Mouse (Mus musculus) right cerebral cortex, postnatal 4 days (tissue): ENCODE data around the gene Camsap2.

Source experiments
- DNase-seq: peaks from one replicate; pipeline ENCODE4 v3.0.0-alpha.2; 2022

The Camsap2 gene

GRCm38 (mm10) chr1:136345454-136346372 lies at the start of gene Camsap2:
Gene Camsap2 (minus strand): TSS chr1:136346104.
- peak; percentile 96 for DNase-seq

- DNase-seq, result no peak
Measured at GRCm38 (mm10) chr1:136395073-136395472, 49.2 kb upstream of the Camsap2 start.

- no peak for DNase-seq
Measured at GRCm38 (mm10) chr1:136394506-136394905, 48.6 kb upstream of the Camsap2 start.

- DNase-seq, result no peak
Measured at GRCm38 (mm10) chr1:136386914-136387313, 41.0 kb upstream of the Camsap2 start.

GRCm38 (mm10) chr1:136381583-136381982 lies 35.7 kb upstream of the Camsap2 start:
- peak; percentile 11 for DNase-seq

- DNase-seq, result no peak
Measured at GRCm38 (mm10) chr1:136381169-136381568, 35.3 kb upstream of the Camsap2 start.

- DNase-seq, result no peak
Measured at GRCm38 (mm10) chr1:136380606-136381005, 34.7 kb upstream of the Camsap2 start.

- no peak for DNase-seq
Measured at GRCm38 (mm10) chr1:136380161-136380560, 34.3 kb upstream of the Camsap2 start.

- DNase-seq, result no peak
Measured at GRCm38 (mm10) chr1:136379261-136379660, 33.4 kb upstream of the Camsap2 start.

- DNase-seq, result no peak
Measured at GRCm38 (mm10) chr1:136365986-136366385, 20.1 kb upstream of the Camsap2 start.

GRCm38 (mm10) chr1:136364711-136365110 lies 18.8 kb upstream of the Camsap2 start:
- DNase-seq, result peak; percentile 86

GRCm38 (mm10) chr1:136363035-136363434 lies 17.1 kb upstream of the Camsap2 start:
- no peak for DNase-seq

GRCm38 (mm10) chr1:136362567-136362966 lies 16.7 kb upstream of the Camsap2 start:
- DNase-seq, result peak; percentile 6

- DNase-seq, result no peak
Measured at GRCm38 (mm10) chr1:136361373-136361772, 15.5 kb upstream of the Camsap2 start.

GRCm38 (mm10) chr1:136360909-136361308 lies 15.0 kb upstream of the Camsap2 start:
- DNase-seq, result no peak

GRCm38 (mm10) chr1:136358841-136359360 lies 13.0 kb upstream of the Camsap2 start:
- DNase-seq, result no peak

- no peak for DNase-seq
Measured at GRCm38 (mm10) chr1:136355651-136356050, 9.7 kb upstream of the Camsap2 start.

GRCm38 (mm10) chr1:136350699-136351200 lies 4.8 kb upstream of the Camsap2 start:
- no peak for DNase-seq

- DNase-seq, result no peak
Measured at GRCm38 (mm10) chr1:136348137-136348536, 2.2 kb upstream of the Camsap2 start.

GRCm38 (mm10) chr1:136347140-136347539 lies 1.2 kb upstream of the Camsap2 start:
- no peak for DNase-seq

GRCm38 (mm10) chr1:136346373-136347035 lies 600 bp upstream of the Camsap2 start:
- DNase-seq, result no peak

GRCm38 (mm10) chr1:136344768-136345453 lies 993 bp downstream of the Camsap2 start:
- peak; percentile 47 for DNase-seq

GRCm38 (mm10) chr1:136344281-136344680 lies 1.6 kb downstream of the Camsap2 start:
- no peak for DNase-seq
